Mouse (Mus musculus) embryonic facial prominence, embryonic 13.5 days (tissue): ENCODE data around the gene Hlf. TPM values are rescaled to one million over a fixed set of nuclear protein-coding genes. Genes with fewer than 3 reads are reported as not detected.

ENCODE experiments used
- ATAC-seq: fragments of 200-750 bp; cut with Nextera tagmentation; 2 replicates; pipeline ENCODE4 v1.8.0; 2017; ENCODE audit warnings: low read depth; ENCODE audit not compliant: insufficient number of reproducible peaks, insufficient read depth, low FRiP score, low TSS enrichment
- H3K27ac ChIP-seq: fragments of 300-500 bp; sonication (generic); 2 replicates; pipeline ENCODE4 v1.5.1; 2015; ENCODE audit warnings: moderate library complexity, mild to moderate bottlenecking, inconsistent platforms
- H3K27me3 ChIP-seq: fragments of 300-500 bp; sonication (generic); 2 replicates; pipeline ENCODE4 v1.6.1; 2015; ENCODE audit warnings: mild to moderate bottlenecking, inconsistent platforms
- H3K36me3 ChIP-seq: fragments of 300-500 bp; sonication (generic); 2 replicates; pipeline ENCODE4 v1.6.1; 2015; ENCODE audit warnings: mild to moderate bottlenecking, inconsistent platforms
- H3K4me1 ChIP-seq: fragments of 300-500 bp; sonication (generic); 2 replicates; pipeline ENCODE4 v1.6.1; 2015; ENCODE audit warnings: inconsistent platforms
- H3K4me2 ChIP-seq: fragments of 300-500 bp; sonication (generic); 2 replicates; pipeline ENCODE4 v1.6.1; 2015; ENCODE audit warnings: moderate library complexity, mild to moderate bottlenecking, inconsistent platforms
- H3K4me3 ChIP-seq: fragments of 300-500 bp; sonication (generic); 2 replicates; pipeline ENCODE4 v1.5.1; 2015; ENCODE audit warnings: mild to moderate bottlenecking, inconsistent platforms
- H3K9ac ChIP-seq: fragments of 300-500 bp; sonication (generic); 2 replicates; pipeline ENCODE4 v1.6.1; 2015; ENCODE audit warnings: mild to moderate bottlenecking, inconsistent platforms
- H3K9me3 ChIP-seq: fragments of 300-500 bp; sonication (generic); 2 replicates; pipeline ENCODE4 v1.6.1; 2016; ENCODE audit warnings: inconsistent platforms
- WGBS: fragments of 180-500 bp; shearing (Covaris S2); methylation state at CpG from one replicate; pipeline ENCODE4 v1.1.7; 2015; ENCODE audit warnings: mixed read lengths; 5-methylcytosine and 5-hydroxymethylcytosine counted together
- polyA plus RNA-seq: library from polyadenylated mRNA; unstranded; fragments of >200 nt; fragmentation: Nextera tagmentation; extraction: Ambion mirVana; gene quantifications from 2 replicates; pipeline ENCODE4 v1.2.1, GENCODE M21; 2015

Gene Hlf
- polyA plus RNA-seq, 1 experiment from 2014 or later: 8.8 TPM

DNA sequence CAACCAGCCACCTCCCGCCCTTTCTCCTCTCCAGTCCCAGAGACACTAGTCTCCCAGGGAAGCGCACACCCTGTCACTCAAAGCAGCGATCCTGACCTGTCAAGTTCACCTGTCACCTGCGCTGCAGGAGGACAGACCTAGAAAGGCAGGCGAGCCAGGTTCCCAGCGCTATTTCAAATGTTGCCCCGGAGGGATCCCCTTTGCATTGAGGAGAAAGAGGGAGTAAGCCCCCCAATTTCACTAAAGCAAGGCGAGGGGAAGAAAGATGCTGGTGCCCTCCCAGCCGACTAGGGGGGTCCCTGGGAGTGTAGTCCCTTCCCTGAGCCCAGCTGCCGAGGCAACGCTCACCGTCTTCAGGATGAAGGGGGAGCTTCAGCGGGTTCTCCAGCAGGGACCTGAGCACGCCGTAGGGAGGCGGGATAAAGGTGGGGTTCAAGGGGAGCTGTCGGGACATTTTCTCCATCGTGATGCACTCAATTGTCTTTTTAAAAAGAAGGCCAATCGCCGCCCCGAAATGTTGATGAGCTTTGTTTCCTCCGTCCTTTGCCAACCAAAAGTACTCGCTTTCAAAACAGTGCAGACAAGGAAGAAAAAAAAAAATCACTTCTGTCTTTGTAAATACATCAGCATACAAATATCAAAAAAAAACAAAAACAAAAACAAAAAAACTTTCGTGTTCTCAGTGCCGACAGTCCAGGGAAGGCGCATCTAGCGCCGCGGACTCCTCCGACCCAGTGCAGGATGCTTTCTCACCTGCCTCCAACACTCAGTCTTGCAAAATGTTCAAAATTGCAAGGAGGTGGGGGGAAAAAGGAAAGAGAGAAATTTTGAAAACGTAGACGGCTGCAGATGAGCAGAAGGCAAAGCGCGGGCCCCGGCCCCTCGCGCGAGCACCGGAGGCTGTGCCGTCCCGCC is 536 bp downstream of the Hlf start:
- H3K36me3 ChIP-seq: peaks cover 7% of the 10 kb centered on the region; the same call in 1 of the 2 replicates
- peak overlapping the region; percentile 93 for H3K4me2 ChIP-seq
- peaks cover 48% of the 10 kb centered on the region for H3K27me3 ChIP-seq
- H3K9me3 ChIP-seq: no peaks in the 10 kb centered on the region
- H3K4me3 ChIP-seq: peak overlapping the region; percentile 56
- H3K9ac ChIP-seq: peak overlapping the region; percentile 67
- peak; percentile 38; the same call in 1 of the 2 replicates for ATAC-seq
- under 1% methylated on average over 38 of the region's 41 CpGs for WGBS
- peaks cover 35% of the 10 kb centered on the region for H3K4me1 ChIP-seq
- H3K27ac ChIP-seq: no peak overlapping the region

DNA sequence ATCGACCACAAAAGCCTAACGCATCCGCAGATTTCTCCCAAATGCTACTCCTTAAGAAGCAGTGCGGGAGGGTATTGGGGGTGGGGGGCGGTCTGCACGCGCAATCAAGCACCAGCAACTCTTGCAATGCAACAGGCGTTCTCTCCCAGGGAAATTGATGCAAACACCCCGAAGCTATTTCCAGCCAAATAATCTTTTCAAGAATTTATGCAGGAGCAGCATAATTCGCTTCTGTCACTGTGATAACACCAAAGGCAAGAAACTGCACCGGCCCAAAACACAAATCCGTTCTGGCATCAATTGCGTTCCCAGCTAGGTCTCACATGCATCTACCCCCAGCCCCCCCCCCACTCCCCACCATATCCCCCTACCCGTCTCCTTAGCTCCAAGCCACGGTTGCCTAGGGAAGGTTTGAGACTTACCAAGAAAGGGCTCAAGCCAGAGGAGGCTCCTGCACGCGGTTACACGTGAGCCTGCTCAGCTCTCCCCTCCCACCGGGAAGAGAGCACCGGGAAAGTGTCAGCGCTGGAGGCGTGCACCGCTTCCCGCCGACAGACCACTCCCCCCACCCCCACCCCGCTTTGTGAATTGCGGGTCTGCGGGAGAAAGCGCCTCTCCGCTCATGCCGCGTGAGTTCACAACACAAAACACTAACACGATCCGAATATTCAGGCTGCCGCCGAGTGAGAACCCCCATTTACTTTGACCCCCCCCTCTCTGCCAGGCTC is 1.4 kb downstream of the Hlf start:
- Histone ChIP-seq H3K36me3 (peaks cover 10% of the 10 kb centered on the region; the same call in 1 of the 2 replicates), H3K9ac (peak overlapping the region; percentile 67), H3K4me3 (peak overlapping the region; percentile 56), H3K4me2 (peak overlapping the region; percentile 93), H3K9me3 (no peaks in the 10 kb centered on the region), H3K4me1 (peaks cover 35% of the 10 kb centered on the region), H3K27me3 (peaks cover 48% of the 10 kb centered on the region), H3K27ac (0 out of 2 replicates have a peak overlapping the region, but pooled peaks have one; percentile 16)
- WGBS: under 1% methylated on average over 36 of the region's 36 CpGs
- 0 out of 2 replicates have a peak, but pooled peaks have one; percentile 38 for ATAC-seq

DNA sequence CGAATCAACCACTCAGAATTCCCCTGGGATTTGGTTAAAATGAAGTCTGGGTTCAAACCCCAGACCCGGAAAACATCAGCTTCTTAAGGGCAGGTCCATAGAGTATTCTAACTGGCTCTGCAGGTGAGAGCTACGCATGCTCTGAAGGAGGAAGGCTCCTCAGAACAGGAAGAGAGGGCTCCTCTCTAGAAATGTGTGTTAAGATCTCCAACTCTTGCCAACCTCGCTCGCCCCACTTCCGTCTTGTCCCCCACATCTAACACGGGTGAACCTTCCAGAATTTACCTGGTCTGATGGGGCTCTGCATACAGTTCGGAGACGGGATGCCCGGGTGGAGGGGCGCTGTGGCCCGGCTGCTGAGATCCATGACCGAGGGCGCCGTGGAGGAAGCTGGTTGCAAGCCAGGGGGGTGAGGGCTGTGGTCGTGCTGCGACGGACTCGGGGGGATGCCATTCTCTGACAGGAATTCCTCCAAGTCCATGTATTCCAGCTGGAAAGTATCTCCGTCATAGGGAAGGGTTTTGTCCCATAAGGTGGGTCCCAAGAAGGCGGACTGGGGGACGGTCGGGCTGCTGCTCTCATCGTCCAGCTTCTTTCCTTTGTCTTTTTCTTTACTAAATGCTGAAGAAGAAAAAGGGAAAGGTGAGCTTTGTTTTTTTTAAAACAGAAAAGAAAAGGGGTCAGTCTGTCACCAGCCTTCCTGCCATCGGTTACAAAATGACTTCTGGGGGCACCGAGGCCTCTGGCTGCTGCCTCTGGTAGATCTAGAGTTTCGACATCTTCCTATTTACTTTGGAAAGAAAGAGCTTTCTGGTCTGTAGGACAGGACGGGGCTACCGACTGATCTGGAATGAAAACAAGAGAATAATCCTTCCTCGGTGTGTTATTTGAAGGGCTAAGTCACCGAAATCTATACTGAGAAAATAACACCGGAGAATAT is 2.9 kb downstream of the Hlf start:
- peak overlapping the region; percentile 93 for H3K4me2 ChIP-seq
- H3K27ac ChIP-seq: no peak overlapping the region
- no peak overlapping the region; the same call in 1 of the 2 replicates for H3K9ac ChIP-seq
- H3K36me3 ChIP-seq: peaks cover 10% of the 10 kb centered on the region; the same call in 1 of the 2 replicates
- peaks cover 48% of the 10 kb centered on the region for H3K27me3 ChIP-seq
- peaks cover 36% of the 10 kb centered on the region for H3K4me1 ChIP-seq
- H3K4me3 ChIP-seq: peak overlapping the region; percentile 56
- no peak for ATAC-seq
- no peaks in the 10 kb centered on the region for H3K9me3 ChIP-seq
- WGBS: 42% methylated on average over 32 of the region's 32 CpGs

DNA sequence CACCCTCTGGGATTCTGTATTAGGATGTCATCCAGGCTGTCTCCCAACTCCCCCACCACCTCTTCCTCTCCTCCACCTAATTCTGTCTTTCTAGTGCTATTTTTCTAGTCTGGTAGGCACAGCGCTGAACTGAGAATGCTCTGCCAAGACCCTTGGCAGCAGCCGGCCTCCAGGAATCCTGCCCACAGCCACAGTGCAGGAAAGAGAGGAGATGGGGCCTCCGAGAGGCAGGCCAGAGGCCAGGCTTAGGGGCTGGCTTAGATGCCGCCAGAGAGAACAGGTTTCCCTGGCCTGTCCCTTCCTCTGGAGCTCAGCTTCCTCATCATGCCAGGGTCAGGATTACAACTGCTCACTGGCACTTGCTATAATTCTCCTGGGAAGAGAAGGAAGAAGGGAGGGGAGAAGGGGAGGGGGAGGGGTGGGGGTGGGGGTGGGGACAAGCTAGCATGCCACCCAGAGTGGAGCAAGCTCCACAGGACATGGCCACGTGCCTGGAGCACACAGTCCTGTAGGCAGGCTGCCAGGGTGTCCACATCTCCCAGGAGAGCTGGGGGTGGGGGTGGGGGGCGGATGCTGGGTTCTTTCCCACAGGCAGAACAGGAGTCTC is 8.6 kb downstream of the Hlf start:
- Histone ChIP-seq H3K4me3 (no peak overlapping the region), H3K9ac (no peak overlapping the region), H3K27ac (peak overlapping the region; percentile 82; the same call in 1 of the 2 replicates), H3K9me3 (no peaks in the 10 kb centered on the region), H3K36me3 (peaks cover 17% of the 10 kb centered on the region; the same call in 1 of the 2 replicates), H3K4me1 (peaks cover 50% of the 10 kb centered on the region), H3K4me2 (peak overlapping the region; percentile 26), H3K27me3 (peaks cover 14% of the 10 kb centered on the region)
- 17% methylated on average over 6 of the region's 6 CpGs for WGBS
- peak; percentile 75 for ATAC-seq

DNA sequence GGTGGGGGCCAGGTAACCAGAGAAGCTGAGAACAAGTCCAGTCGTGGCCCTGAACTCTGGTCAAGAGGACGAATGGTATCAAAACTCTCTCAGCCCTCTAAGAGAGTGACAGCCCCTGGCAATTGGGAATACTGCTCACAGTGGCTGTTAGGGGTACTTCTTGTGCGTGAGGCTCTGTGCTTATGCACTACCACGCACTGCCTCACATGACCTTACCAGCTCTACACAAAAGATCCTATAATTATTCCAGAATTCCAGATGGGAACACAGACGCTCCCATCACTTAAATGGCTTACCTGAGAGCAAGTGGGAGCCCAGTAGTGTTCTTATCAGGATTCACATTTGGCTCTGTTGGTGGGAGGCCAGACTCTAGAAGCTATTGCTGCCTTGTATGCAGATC is 9.6 kb downstream of the Hlf start:
- Histone ChIP-seq H3K27me3 (peaks cover 4% of the 10 kb centered on the region), H3K4me2 (no peak overlapping the region)
- ATAC-seq: no peak

DNA sequence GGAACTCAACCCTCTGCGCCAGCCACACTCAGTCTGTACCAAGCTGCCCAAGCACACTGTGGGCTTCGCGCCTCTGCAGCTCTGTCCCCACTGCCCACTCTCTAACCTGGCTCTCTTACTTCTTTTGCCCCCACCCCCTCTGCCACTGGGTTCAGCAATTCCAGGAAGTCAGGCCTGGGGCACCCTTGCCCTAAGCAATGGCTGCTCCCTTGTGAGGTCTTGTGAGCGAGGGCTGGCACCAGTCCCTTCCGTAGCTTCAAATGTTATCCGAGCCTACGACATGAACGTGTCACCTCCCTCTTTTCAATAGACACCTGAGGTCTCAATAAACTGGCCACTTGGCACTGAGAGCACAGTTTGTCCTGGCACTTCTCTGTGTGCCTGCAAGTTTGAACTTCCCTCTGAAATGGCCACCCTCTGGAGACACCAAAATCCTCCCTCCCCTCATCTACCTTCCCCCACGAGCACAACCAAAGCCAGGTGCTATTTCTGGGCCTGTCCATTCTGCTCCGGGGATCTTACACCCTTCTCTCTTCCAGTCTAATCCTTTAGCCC is 10.5 kb downstream of the Hlf start:
- 0 out of 2 replicates have a peak, but pooled peaks cover 13% of the 10 kb centered on the region for H3K36me3 ChIP-seq
- no peak overlapping the region for H3K4me3 ChIP-seq
- no peak overlapping the region for H3K9ac ChIP-seq
- no peaks in the 10 kb centered on the region for H3K27me3 ChIP-seq
- no peak overlapping the region for H3K4me2 ChIP-seq
- H3K9me3 ChIP-seq: no peaks in the 10 kb centered on the region
- H3K4me1 ChIP-seq: peaks cover 43% of the 10 kb centered on the region
- 73% methylated on average over 10 of the region's 10 CpGs for WGBS
- no peak for ATAC-seq
- 0 out of 2 replicates have a peak overlapping the region, but pooled peaks have one; percentile 22 for H3K27ac ChIP-seq

More for the DNA sequence above, 9.6 kb downstream of the Hlf start:
- Histone ChIP-seq H3K9me3 (no peaks in the 10 kb centered on the region), H3K27ac (no peak overlapping the region), H3K4me1 (peaks cover 45% of the 10 kb centered on the region), H3K4me3 (no peak overlapping the region), H3K9ac (no peak overlapping the region), H3K36me3 (0 out of 2 replicates have a peak, but pooled peaks cover 10% of the 10 kb centered on the region)
- 49% methylated on average over 5 of the region's 5 CpGs for WGBS

DNA sequence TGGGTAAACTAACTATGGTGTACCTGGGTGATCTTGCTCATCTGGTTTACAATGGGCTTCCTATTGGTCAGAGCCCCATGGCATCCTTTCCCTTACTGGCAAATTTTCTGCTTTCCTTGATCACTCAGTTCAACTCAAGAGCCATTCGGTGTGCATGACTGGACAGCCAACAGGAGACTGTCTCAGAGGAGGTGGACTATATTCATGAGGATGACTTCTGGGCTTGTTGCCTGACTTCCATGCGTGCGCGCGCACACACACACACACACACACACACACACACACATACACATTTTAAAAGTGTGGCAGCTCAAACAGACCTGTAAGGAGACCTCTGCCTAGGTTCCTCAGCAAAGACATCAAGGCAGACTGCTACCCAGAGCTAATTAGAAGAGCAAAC is 12.7 kb downstream of the Hlf start:
- H3K9me3 ChIP-seq: no peaks in the 10 kb centered on the region
- H3K4me3 ChIP-seq: no peak overlapping the region
- no peak for ATAC-seq
- peaks cover 48% of the 10 kb centered on the region for H3K4me1 ChIP-seq
- H3K9ac ChIP-seq: no peak overlapping the region
- H3K4me2 ChIP-seq: no peak overlapping the region
- no peaks in the 10 kb centered on the region for H3K27me3 ChIP-seq
- 94% methylated on average over 5 of the region's 5 CpGs for WGBS
- H3K27ac ChIP-seq: no peak overlapping the region
- 0 out of 2 replicates have a peak, but pooled peaks cover 10% of the 10 kb centered on the region for H3K36me3 ChIP-seq

DNA sequence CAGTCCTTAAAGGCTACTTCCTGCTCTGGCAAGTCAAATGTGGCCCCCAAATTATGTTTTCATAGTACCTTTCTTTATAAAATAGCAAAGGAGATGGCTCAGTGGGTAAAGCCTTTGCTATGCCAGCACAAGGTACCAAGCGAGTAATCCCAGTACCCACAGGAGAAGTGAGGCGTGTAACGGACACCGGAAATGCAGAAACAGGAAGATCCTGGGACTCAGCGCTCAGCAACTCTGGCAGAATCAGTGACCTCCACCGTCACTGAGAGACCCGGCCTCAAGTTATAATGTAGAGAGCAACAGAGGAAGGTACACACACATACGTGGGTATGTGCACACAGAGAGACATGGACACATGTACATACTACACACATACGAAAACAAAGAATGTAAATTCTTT is 14.3 kb downstream of the Hlf start:
- 91% methylated on average over 9 of the region's 9 CpGs for WGBS
- H3K27ac ChIP-seq: no peak overlapping the region
- 0 out of 2 replicates have a peak, but pooled peaks cover 7% of the 10 kb centered on the region for H3K36me3 ChIP-seq
- H3K4me1 ChIP-seq: peaks cover 45% of the 10 kb centered on the region
- no peak overlapping the region for H3K9ac ChIP-seq
- no peak for ATAC-seq
- H3K4me2 ChIP-seq: no peak overlapping the region
- no peaks in the 10 kb centered on the region for H3K27me3 ChIP-seq
- H3K9me3 ChIP-seq: no peaks in the 10 kb centered on the region
- H3K4me3 ChIP-seq: no peak overlapping the region

DNA sequence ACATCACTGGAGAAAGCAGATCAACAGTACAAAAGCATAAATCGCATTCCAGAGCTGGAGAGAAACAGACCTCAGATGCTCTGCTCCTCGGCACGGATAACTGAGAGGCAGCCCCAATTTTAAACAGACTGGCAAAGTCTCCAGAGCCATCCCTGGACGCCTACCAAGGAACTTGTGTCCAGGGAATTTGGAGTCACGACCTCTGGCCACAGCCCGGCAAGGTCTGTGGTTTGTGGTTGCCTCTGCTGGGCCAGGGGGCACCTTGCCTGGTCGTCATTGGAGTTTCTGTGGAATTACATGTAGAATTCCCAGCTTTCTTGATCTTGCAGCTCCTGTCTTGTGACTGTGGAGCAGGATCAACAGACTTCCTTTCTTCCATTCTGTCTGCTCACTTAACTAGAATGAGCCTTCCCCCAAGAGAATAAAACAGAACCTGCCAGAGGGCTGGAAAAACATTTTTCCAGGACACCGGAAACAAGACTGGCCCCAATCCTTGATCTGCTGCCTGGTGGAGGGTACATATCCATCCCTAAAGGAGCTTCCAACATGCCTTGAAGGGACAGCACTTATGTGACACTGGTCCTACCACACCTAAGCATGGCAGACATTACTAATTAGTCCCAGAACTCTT is 19.1 kb downstream of the Hlf start:
- H3K27ac ChIP-seq: peak overlapping the region; percentile 72
- no peak overlapping the region for H3K4me3 ChIP-seq
- H3K9me3 ChIP-seq: no peaks in the 10 kb centered on the region
- WGBS: 21% methylated on average over 8 of the region's 8 CpGs
- H3K9ac ChIP-seq: no peak overlapping the region; the same call in 1 of the 2 replicates
- ATAC-seq: no peak
- 0 out of 2 replicates have a peak, but pooled peaks cover 3% of the 10 kb centered on the region for H3K36me3 ChIP-seq
- no peaks in the 10 kb centered on the region for H3K27me3 ChIP-seq
- peak overlapping the region; percentile 39 for H3K4me2 ChIP-seq
- H3K4me1 ChIP-seq: peaks cover 50% of the 10 kb centered on the region
